Mouse (Mus musculus) central nervous system, embryonic 14 days (tissue): ENCODE measurements around the gene Asic4. TPM values are rescaled to one million over a fixed set of nuclear protein-coding genes. Genes with fewer than 3 reads are reported as not detected.

Source experiments
- polyA plus RNA-seq: library from polyadenylated mRNA; depleted of rRNA; stranded (reverse); fragments of >200 nt; gene quantifications from 2 replicates; pipeline ENCODE4 v1.2.3, GENCODE M21; 2012; rRNA removed

The Asic4 gene
- polyA plus RNA-seq, result 22.4 and 30.0 TPM in 2 replicates

DNA sequence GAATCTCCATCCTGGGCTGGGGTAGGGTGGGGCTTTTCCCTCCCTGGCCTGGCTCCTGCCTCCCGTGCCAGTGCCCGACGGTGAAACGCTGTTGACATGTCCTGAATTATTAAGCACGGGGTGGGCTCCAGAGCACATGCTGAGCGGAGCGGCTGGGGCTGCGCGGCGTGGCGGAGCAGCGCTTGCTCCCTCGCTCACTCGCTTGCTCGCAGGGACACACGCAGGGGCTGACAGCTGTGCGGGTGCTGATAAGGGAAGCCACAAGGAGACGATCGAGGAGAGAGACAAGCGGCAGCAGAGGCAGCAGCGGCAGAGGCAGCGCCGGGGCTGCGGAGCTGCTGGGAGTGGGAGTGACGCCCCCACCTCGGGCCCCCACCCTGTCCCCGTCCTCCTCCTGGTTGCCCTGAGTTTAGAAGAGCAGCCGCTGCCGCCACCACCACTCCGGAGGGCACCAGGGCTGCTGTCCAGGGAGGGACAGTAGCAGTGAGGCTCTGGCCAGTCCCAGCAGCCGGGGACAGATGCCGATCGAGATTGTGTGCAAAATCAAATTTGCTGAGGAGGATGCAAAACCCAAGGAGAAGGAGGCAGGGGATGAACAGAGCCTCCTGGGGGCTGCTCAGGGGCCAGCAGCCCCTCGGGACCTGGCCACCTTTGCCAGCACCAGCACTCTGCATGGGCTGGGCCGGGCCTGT is at the start of gene Asic4:
Gene Asic4, plus strand, starts transcription at position 123 of the 692 bp plus-strand sequence.

GRCm38 (mm10) chr1:75435475-75436328 is 14.5 kb upstream of the Asic4 start, which contains the start of gene Gmppa:
TSS of gene Gmppa (plus strand) at chr1:75435930.

DNA sequence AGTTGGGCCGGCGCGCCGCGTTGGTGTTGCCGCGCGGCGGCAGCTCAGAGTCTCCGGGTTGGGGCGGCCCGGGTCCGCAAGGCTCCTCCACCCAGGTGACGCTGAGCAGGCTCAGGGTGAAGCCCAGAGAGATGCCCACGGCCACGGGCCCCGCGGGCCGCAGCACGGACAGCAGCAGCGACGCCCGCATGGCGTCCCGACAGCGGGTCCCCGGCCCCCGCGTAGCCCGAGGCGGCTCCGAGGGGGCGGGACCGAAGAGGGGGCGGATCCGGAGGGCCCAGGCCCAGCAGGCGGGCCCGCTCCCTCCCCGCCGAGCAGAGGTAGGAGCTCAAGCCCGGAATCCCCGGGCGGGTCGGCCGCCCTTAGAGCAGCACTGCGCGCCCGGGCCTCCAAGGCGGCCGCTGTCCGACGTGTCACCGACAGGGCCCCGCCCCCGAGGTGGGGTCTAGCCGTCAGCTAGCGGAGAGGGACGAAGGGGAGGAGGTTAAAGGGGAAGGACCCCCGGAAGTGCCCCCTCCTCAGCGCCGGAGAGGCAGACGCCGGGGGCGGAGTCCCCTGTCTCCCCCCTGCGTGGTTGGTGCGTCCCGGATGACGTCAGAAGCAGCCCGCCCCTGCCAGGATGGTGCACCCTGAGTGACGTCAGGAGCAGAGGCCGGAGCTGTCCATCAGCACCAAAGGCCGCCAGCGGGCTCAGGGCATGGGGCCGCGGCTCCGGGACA is 28.8 kb downstream of the Asic4 start, which contains the start of the genes Chpf and Tmem198:
Gene Chpf, minus strand, starts transcription at position 392 of the 719 bp plus-strand sequence.
Gene Tmem198, plus strand, starts transcription at position 617 of the 719 bp plus-strand sequence.

DNA sequence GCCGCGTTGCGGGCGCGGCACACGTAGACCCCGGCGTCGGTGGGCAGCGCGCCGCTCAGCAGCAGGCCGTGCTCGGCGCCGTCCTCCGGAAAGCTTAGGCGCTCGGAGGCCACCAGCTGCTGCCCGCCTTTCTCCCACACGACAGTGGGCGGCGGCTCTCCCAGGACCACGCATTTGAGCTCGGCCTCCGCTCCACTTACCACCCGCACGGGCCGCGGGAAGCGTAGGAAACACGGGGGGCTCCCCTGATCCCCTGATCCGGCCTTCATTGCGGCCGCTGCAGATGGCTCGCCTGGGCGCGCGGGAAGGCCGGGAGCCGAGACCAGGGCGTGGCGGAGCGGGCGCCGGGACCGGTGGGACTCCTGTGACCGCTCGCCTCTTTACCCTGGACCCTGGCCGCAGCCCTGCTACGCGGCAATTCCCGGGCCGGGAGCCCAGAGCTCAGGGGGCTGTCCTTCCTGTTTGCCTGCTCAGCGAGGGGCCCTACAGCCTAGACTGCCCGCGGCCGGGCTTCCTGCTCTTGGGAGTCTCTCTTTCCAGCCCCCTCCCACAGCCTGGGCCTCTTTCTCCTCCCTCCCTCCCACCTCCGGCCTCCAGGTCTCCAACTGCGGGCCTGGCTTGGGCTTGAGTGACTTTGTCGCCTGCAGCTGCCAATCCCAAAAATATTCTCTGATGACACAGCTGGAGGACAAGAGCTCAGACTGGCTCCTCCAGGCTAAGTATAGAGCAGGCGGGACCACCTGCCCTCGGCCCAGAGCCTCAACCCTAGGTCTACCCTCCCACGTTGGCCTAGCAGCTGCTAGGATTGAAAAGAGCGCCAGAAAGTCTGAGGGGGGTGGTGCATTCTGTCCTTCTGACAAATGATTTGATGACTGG is 56.0 kb downstream of the Asic4 start, which contains the start of gene Obsl1:
Gene Obsl1, minus strand, starts transcription at position 497 of the 876 bp plus-strand sequence.

DNA sequence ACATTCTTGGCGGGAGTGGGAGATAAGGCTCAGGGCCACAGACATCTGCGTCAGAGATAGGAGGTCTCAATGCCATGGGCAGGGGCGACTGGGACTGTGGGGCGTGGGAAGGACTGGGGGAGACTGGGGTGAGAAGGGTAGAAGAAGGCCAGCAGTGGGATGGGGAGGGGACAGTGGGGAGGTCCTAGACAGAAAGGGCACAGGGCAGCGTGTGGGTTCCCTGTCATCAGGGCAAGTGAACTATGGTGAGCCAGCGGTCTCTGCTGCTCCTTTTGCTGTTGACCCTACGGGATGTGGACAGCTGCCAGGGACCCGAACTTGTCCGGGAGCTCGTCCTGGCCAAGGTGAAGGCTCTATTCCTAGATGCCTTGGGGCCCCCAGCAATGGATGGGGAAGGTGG is 56.8 kb downstream of the Asic4 start, which contains the start of gene Inha:
Gene Inha, plus strand, starts transcription at position 72 of the 400 bp plus-strand sequence.

GRCm38 (mm10) chr1:75521321-75522031 is 71.2 kb downstream of the Asic4 start, which contains the start of gene Stk11ip:
TSS of gene Stk11ip (plus strand) at chr1:75521529.

Other genes with a start within 250 kb of the Asic4 start
- 40.1 and 40.9 TPM in 2 replicates for gene Glb1l, start 239.6 kb upstream of the Asic4 start, polyA plus RNA-seq
- 261 and 262 TPM in 2 replicates for gene Stk16, start 239.6 kb upstream of the Asic4 start, polyA plus RNA-seq
- gene Tuba4a, start 230.6 kb upstream of the Asic4 start, polyA plus RNA-seq, result 6.3 and 6.9 TPM in 2 replicates
- not detected in 2 replicates for gene A630095N17Rik, start 218.3 kb upstream of the Asic4 start, polyA plus RNA-seq
- gene Dnajb2, start 214.0 kb upstream of the Asic4 start, polyA plus RNA-seq, result 49.5 and 53.3 TPM in 2 replicates
- gene Ptprn, start 185.9 kb upstream of the Asic4 start, polyA plus RNA-seq, result 36.6 and 47.6 TPM in 2 replicates
- gene Resp18, start 172.0 kb upstream of the Asic4 start, polyA plus RNA-seq, result 58.6 and 67.6 TPM in 2 replicates
- 146 and 166 TPM in 2 replicates for gene Dnpep, start 132.4 kb upstream of the Asic4 start, polyA plus RNA-seq
- gene Des, start 90.1 kb upstream of the Asic4 start, polyA plus RNA-seq, result 0.93 and 10.1 TPM in 2 replicates
- gene Speg, start 75.1 kb upstream of the Asic4 start, polyA plus RNA-seq, result 41.4 and 54.7 TPM in 2 replicates
- gene Gmppa, start 14.5 kb upstream of the Asic4 start, polyA plus RNA-seq, result 101 and 108 TPM in 2 replicates
- gene Chpf, start 28.9 kb downstream of the Asic4 start, polyA plus RNA-seq, result 52.0 and 66.5 TPM in 2 replicates
- 34.7 and 39.6 TPM in 2 replicates for gene Tmem198, start 29.1 kb downstream of the Asic4 start, polyA plus RNA-seq
- 53.1 and 100 TPM in 2 replicates for gene Obsl1, start 56.0 kb downstream of the Asic4 start, polyA plus RNA-seq
- gene Inha, start 56.6 kb downstream of the Asic4 start, polyA plus RNA-seq, result 54.6 and 59.8 TPM in 2 replicates
- gene Stk11ip, start 71.1 kb downstream of the Asic4 start, polyA plus RNA-seq, result 34.9 and 35.1 TPM in 2 replicates
- gene Slc4a3, start 95.8 kb downstream of the Asic4 start, polyA plus RNA-seq, result 52.2 and 67.1 TPM in 2 replicates